In genomic region chr16:87263041-87263440, GRCm38 (mm10) we compare ENCODE assay signal across 17 mouse cellular contexts.
DNase-seq lines count a peak whose midpoint lies in the region; ATAC-seq lines count a peak whose summit lies in the region.
"Had no signal": no experiment of that assay in that cellular context is flagged by ENCODE, and none has a peak within 500 bp of the region (broad histone marks: within the 10 kb centered on the region; RNA-seq: fewer than 3 reads in every experiment).

No protein-coding gene starts in this region.

- H3K27ac ChIP-seq in heart, embryonic 15.5 days: peak overlapping the region; percentile 96
- H3K27ac ChIP-seq: hindbrain, embryonic 12.5 days; limb, embryonic 12.5 days; liver, embryonic 13.5 days; macrophage; neural tube, embryonic 13.5 days had no signal

- no peak overlapping the region for H3K9ac ChIP-seq in heart, embryonic 15.5 days
- H3K9ac ChIP-seq: hindbrain, embryonic 12.5 days; kidney, embryonic 15.5 days; limb, embryonic 12.5 days; liver, embryonic 13.5 days; neural tube, embryonic 13.5 days had no signal

- H3K4me3 ChIP-seq in heart, embryonic 15.5 days: no peak overlapping the region
- H3K4me3 ChIP-seq: hindbrain, embryonic 12.5 days; kidney, embryonic 15.5 days; limb, embryonic 12.5 days; liver, embryonic 13.5 days; neural tube, embryonic 13.5 days had no signal

- 54% methylated on average over 8 of the region's 8 CpGs for WGBS in heart, embryonic 15.5 days

- H3K4me2 ChIP-seq in heart, embryonic 15.5 days: no peak overlapping the region
- H3K4me2 ChIP-seq: hindbrain, embryonic 12.5 days; kidney, embryonic 15.5 days; limb, embryonic 12.5 days; liver, embryonic 13.5 days; midbrain, embryonic 11.5 days; neural tube, embryonic 13.5 days had no signal

- DNase-seq in cerebellum, adult 9-11 months: peak; percentile 17
- no peak for DNase-seq in cerebellum, adult 9-10 months
- DNase-seq in layer of hippocampus, adult 11-12 months (ENCODE audit: low spot score): peak; percentile 20
- no peak for DNase-seq in layer of hippocampus, postnatal 25 days (ENCODE audit: extremely low spot score in 1 of 2, low spot score in 1 of 2)
- peak; percentile 51 for DNase-seq in brain, adult 2 months (ENCODE audit: low read depth, low spot score)
- DNase-seq in right cerebral cortex, postnatal 4 days: no peak
- DNase-seq in kidney, adult 9 months: no peak
- DNase-seq: embryo, embryonic 11 days; liver, embryonic 13.5 days had no signal

- no peaks in the 10 kb centered on the region for H3K27me3 ChIP-seq in heart, embryonic 15.5 days
- H3K27me3 ChIP-seq: hindbrain, embryonic 12.5 days; kidney, embryonic 15.5 days; limb, embryonic 12.5 days; liver, embryonic 13.5 days; neural tube, embryonic 13.5 days had no signal

- H3K36me3 ChIP-seq in heart, embryonic 15.5 days: no peaks in the 10 kb centered on the region
- H3K36me3 ChIP-seq: hindbrain, embryonic 12.5 days; kidney, embryonic 15.5 days; limb, embryonic 12.5 days; liver, embryonic 13.5 days; neural tube, embryonic 13.5 days had no signal

- peaks cover 41% of the 10 kb centered on the region for H3K4me1 ChIP-seq in heart, embryonic 15.5 days (replicated peaks)
- H3K4me1 ChIP-seq: liver, embryonic 13.5 days; neural tube, embryonic 13.5 days had no signal

- H3K9me3 ChIP-seq in heart, embryonic 15.5 days (replicated peaks): no peaks in the 10 kb centered on the region
- H3K9me3 ChIP-seq: hindbrain, embryonic 12.5 days; kidney, embryonic 15.5 days; limb, embryonic 12.5 days; liver, embryonic 13.5 days; neural tube, embryonic 13.5 days had no signal

- no peak for ATAC-seq in heart, embryonic 15.5 days (replicated peaks; ENCODE audit: insufficient number of reproducible peaks, insufficient read depth, low FRiP score, low read depth)
- ATAC-seq: inflammation-experienced regulatory T-cells, adult 6 months had no signal

Comparison
In these comparisons a context has a peak if more than half of its experiments do, and no peak if none do; other contexts are left out.
1. DNase-seq: peak in cerebellum, adult 9-11 months (single experiment), layer of hippocampus, adult 11-12 months (single experiment) and brain, adult 2 months (single experiment); none in cerebellum, adult 9-10 months (single experiment), layer of hippocampus, postnatal 25 days (0 of 2), right cerebral cortex, postnatal 4 days (single experiment) and kidney, adult 9 months (single experiment).